Mouse (Mus musculus): ENCODE measurements around the gene Zfp235.

The Zfp235 gene

GRCm38 (mm10) chr7:24133996-24134828 lies at the start of gene Zfp235:
TSS of gene Zfp235 (plus strand) at chr7:24134169.
- peak; percentile 90 for DNase-seq

GRCm38 (mm10) chr7:24086871-24087270 lies 47.1 kb upstream of the Zfp235 start:
- DNase-seq: no peak

GRCm38 (mm10) chr7:24087485-24088125 lies 46.4 kb upstream of the Zfp235 start:
- DNase-seq: no peak

- DNase-seq: no peak
Measured at GRCm38 (mm10) chr7:24104403-24104802, 29.6 kb upstream of the Zfp235 start.

GRCm38 (mm10) chr7:24105144-24105703 lies 28.7 kb upstream of the Zfp235 start:
- DNase-seq: no peak

- DNase-seq: no peak
Measured at GRCm38 (mm10) chr7:24110839-24111238, 23.1 kb upstream of the Zfp235 start.

- DNase-seq: no peak
Measured at GRCm38 (mm10) chr7:24111772-24112155, 22.2 kb upstream of the Zfp235 start.

GRCm38 (mm10) chr7:24112156-24112856 lies 21.7 kb upstream of the Zfp235 start, which contains the start of gene Zfp112:
TSS of gene Zfp112 (plus strand) at chr7:24112314.
- DNase-seq: peak; percentile 93

- DNase-seq: peak; percentile 90
Measured at GRCm38 (mm10) chr7:24113001-24113400, 21.0 kb upstream of the Zfp235 start.

GRCm38 (mm10) chr7:24116655-24117054 lies 17.3 kb upstream of the Zfp235 start:
- DNase-seq: no peak

GRCm38 (mm10) chr7:24133425-24133995 lies 459 bp upstream of the Zfp235 start:
- DNase-seq: no peak

- DNase-seq: no peak
Measured at GRCm38 (mm10) chr7:24142566-24142965, 8.6 kb downstream of the Zfp235 start.

- DNase-seq: peak; percentile 44
Measured at GRCm38 (mm10) chr7:24153272-24153671, 19.3 kb downstream of the Zfp235 start.

GRCm38 (mm10) chr7:24172191-24172590 lies 38.2 kb downstream of the Zfp235 start:
- DNase-seq: no peak

GRCm38 (mm10) chr7:24174618-24175336 lies 40.8 kb downstream of the Zfp235 start, which contains the start of gene Zfp114:
TSS of gene Zfp114 (plus strand) at chr7:24175060.
- peak; percentile 46 for DNase-seq

GRCm38 (mm10) chr7:24175337-24175711 lies 41.4 kb downstream of the Zfp235 start:
- DNase-seq: no peak

- no peak for DNase-seq
Measured at GRCm38 (mm10) chr7:24187611-24188010, 53.6 kb downstream of the Zfp235 start.

GRCm38 (mm10) chr7:24188901-24189570 lies 55.1 kb downstream of the Zfp235 start:
- DNase-seq: no peak

- DNase-seq: no peak
Measured at GRCm38 (mm10) chr7:24189571-24189944, 55.6 kb downstream of the Zfp235 start.

- no peak for DNase-seq
Measured at GRCm38 (mm10) chr7:24191361-24191760, 57.4 kb downstream of the Zfp235 start.

Measured in kidney, adult 9 months (tissue).